Mouse (Mus musculus): Measurements from ENCODE around the gene Adtrp. TPM values are rescaled to one million over a fixed set of nuclear protein-coding genes. Genes with fewer than 3 reads are reported as not detected.

Gene Adtrp
- polyA plus RNA-seq, 1 experiment from 2014 or later: not detected

Other genes with a start within 250 kb of the Adtrp start
- gene Tmem170b, start 241.8 kb downstream of the Adtrp start, polyA plus RNA-seq (2015; fragmentation: Nextera tagmentation; extraction: Ambion mirVana): 52.2 and 56.4 TPM in 2 replicates
- gene Hivep1, start 204.3 kb upstream of the Adtrp start, polyA plus RNA-seq (2015; fragmentation: Nextera tagmentation; extraction: Ambion mirVana): 16.0 and 18.3 TPM in 2 replicates